Mouse (Mus musculus) neural tube, embryonic 13.5 days (tissue): ENCODE measurements around the gene Gon7. TPM values are rescaled to one million over a fixed set of nuclear protein-coding genes. Genes with fewer than 3 reads are reported as not detected.

ENCODE experiments used
- ATAC-seq: fragments of 200-750 bp; cut with Nextera tagmentation; 2 replicates; pipeline ENCODE4 v1.8.0; 2017; ENCODE audit warnings: low read depth, mild to moderate bottlenecking, moderate TSS enrichment, moderate library complexity
- H3K27ac ChIP-seq: fragments of 300-500 bp; sonication (generic); replicated peaks from 2 replicates; pipeline ENCODE4 v1.5.1; 2015; ENCODE audit warnings: moderate library complexity, mild to moderate bottlenecking, inconsistent platforms
- H3K27me3 ChIP-seq: fragments of 300-500 bp; sonication (generic); 2 replicates; pipeline ENCODE4 v1.6.1; 2015; ENCODE audit warnings: mild to moderate bottlenecking, inconsistent platforms
- H3K36me3 ChIP-seq: fragments of 300-500 bp; sonication (generic); 2 replicates; pipeline ENCODE4 v1.6.1; 2015; ENCODE audit warnings: mild to moderate bottlenecking, inconsistent platforms
- H3K4me1 ChIP-seq: fragments of 300-500 bp; sonication (generic); replicated peaks from 2 replicates; pipeline ENCODE4 v1.6.1; 2015; ENCODE audit warnings: inconsistent platforms
- H3K4me2 ChIP-seq: fragments of 300-500 bp; sonication (generic); 2 replicates; pipeline ENCODE4 v1.6.1; 2015; ENCODE audit warnings: inconsistent platforms, mild to moderate bottlenecking, moderate library complexity
- H3K4me3 ChIP-seq: fragments of 300-500 bp; sonication (generic); 2 replicates; pipeline ENCODE4 v1.5.1; 2015; ENCODE audit warnings: mild to moderate bottlenecking, inconsistent platforms
- H3K9ac ChIP-seq: fragments of 300-500 bp; sonication (generic); 2 replicates; pipeline ENCODE4 v1.6.1; 2015; ENCODE audit warnings: moderate library complexity, mild to moderate bottlenecking, inconsistent platforms
- H3K9me3 ChIP-seq: fragments of 300-500 bp; sonication (generic); 2 replicates; pipeline ENCODE4 v1.6.1; 2016; ENCODE audit warnings: inconsistent platforms
- WGBS: fragments of 180-500 bp; shearing (Covaris S2); methylation state at CpG from one replicate; pipeline ENCODE4 v1.1.7; 2015; 5-methylcytosine and 5-hydroxymethylcytosine counted together
- polyA plus RNA-seq: library from polyadenylated mRNA; unstranded; fragments of >200 nt; fragmentation: Nextera tagmentation; extraction: Ambion mirVana; gene quantifications from 2 replicates; pipeline ENCODE4 v1.2.1, GENCODE M21; 2015

The Gon7 gene
- polyA plus RNA-seq, 1 experiment from 2014 or later, result 50.8 TPM

DNA sequence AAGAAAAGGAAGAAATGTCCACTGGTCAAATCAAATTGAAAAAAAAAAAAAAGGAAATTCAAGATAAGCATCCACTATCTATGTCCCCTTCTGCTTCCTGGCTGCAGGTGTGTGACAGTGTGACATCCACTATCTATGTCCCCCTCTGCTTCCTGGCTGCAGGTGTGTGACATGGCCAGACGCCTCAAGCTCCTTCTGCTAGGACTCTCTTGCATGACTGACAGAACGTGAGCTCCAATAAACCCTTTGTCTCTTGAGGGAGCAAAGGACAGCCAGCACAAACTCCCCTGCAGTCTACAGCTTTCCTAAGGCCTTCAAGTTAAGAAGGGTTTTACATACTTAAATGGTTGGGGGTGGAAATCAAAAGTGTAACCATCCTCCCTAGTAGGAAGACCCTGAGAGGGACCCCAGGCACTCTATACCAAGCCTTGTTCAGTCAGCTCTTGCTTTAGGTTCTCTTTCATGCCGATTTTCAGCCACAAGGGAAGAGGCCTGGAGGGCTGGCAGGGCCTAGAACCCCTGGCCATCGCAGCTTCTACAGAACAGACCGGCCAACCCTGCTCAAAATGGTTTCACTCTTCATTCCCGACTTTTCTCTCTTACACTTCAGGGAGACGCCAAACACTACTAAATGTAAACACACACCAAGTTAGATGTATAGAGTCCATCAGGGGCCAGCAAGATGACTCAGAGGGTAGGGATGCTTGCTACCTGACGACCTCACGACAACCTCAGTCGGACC lies 42.8 kb downstream of the Gon7 start:
- H3K4me1 ChIP-seq, result peaks cover 2% of the 10 kb centered on the region; the same call in 1 of the 2 replicates
- no peak overlapping the region for H3K4me3 ChIP-seq
- 87% methylated on average over 10 of the region's 10 CpGs for WGBS
- H3K9me3 ChIP-seq, result no peaks in the 10 kb centered on the region
- H3K4me2 ChIP-seq, result no peak overlapping the region
- H3K36me3 ChIP-seq, result no peaks in the 10 kb centered on the region
- no peak for ATAC-seq
- no peak overlapping the region for H3K27ac ChIP-seq
- H3K9ac ChIP-seq, result no peak overlapping the region
- no peaks in the 10 kb centered on the region for H3K27me3 ChIP-seq

DNA sequence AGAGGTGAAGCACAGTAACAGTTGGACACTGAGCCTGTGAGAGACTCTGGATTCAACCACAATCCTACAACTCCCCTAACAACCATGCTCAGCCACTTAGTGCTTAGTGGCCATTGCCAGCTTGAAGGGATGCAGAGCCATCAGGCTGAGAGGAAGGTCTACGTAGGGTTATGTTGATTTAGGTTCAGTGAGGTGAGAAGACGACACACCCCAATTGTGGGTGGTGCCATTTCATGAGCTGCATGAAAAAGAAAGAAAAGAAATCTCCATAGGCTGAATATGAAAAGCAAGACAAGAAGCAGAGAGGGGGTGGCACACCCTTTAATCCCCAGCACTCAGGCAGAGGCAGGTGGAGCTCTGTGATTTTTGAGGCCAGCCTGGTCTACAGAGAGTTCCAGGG lies 43.5 kb downstream of the Gon7 start:
- 70% methylated on average over 2 of the region's 2 CpGs for WGBS
- no peak for ATAC-seq
- no peaks in the 10 kb centered on the region for H3K36me3 ChIP-seq

DNA sequence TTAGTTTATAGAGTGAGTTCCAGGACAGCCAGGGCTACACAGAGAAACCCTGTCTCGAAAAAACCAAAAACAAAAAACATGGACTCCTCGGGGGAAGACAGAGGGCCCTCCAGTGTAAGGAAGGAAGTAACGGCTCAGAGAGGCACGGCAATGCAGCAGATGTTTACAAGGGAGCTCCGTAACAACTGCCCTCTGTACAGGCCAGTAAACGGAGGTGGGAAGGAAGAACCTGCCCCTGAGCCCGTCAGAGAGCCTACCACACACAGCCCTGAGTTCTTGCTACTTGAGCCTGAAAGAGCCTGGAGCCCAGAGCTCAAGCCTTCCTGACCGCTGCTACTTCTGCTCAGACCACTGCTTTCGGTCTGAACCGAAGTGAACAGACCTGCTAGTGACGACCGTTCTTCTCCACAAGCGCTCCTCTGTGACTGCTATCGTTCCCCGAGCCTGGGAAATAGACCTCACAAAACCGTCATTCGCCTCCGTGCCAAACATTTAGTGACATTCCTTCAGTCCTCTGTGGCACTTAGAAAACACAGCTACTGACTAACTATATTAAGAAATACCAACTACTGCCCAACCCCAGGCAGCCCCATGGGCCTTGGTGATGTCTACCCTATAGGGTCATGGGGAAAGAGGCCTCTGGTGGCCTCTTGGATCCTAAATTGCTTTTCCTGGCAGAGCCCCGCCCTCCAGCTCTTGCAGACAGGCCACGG lies 44.3 kb downstream of the Gon7 start:
- H3K27me3 ChIP-seq, result no peaks in the 10 kb centered on the region
- no peak overlapping the region for H3K9ac ChIP-seq
- no peaks in the 10 kb centered on the region for H3K4me1 ChIP-seq
- H3K36me3 ChIP-seq, result no peaks in the 10 kb centered on the region
- no peak overlapping the region for H3K4me2 ChIP-seq
- no peak overlapping the region for H3K4me3 ChIP-seq
- H3K9me3 ChIP-seq, result no peaks in the 10 kb centered on the region
- ATAC-seq, result no peak
- 67% methylated on average over 20 of the region's 20 CpGs for WGBS
- no peak overlapping the region for H3K27ac ChIP-seq

More for the DNA sequence above, 43.5 kb downstream of the Gon7 start:
- Histone ChIP-seq H3K4me3 (no peak overlapping the region), H3K4me2 (no peak overlapping the region), H3K27me3 (no peaks in the 10 kb centered on the region), H3K27ac (no peak overlapping the region), H3K9me3 (no peaks in the 10 kb centered on the region), H3K9ac (no peak overlapping the region), H3K4me1 (no peaks in the 10 kb centered on the region)

DNA sequence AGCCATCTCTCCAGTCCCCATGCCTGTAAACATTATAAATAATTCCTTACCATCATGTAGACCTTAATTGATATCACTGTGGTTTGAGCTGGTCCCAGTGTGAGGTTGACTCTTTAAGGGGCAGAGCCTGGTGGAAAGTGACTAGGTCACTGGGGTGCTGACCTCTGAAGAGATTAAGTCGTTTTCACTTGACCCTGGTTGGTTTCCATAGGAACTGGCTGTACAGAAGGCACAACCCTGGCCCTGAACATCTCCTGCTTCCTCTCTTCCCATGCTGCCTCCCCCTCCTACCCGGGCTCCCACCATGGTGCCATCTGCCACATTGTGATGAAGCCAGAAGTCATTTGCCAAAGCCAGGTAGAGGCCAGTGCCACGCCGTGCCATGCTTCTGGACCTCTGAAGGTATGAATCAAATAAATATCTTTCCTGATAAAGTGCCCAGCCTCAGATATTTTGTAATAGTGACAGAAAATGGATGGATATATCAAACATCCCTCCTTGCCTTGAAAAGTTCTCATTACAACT lies 46.7 kb downstream of the Gon7 start:
- Histone ChIP-seq H3K27ac (no peak overlapping the region), H3K9ac (no peak overlapping the region), H3K27me3 (no peaks in the 10 kb centered on the region; the same call in 1 of the 2 replicates), H3K9me3 (no peaks in the 10 kb centered on the region), H3K4me2 (no peak overlapping the region), H3K36me3 (no peaks in the 10 kb centered on the region), H3K4me1 (peaks cover 6% of the 10 kb centered on the region), H3K4me3 (no peak overlapping the region)
- WGBS, result 63% methylated on average over 4 of the region's 4 CpGs
- ATAC-seq, result no peak

DNA sequence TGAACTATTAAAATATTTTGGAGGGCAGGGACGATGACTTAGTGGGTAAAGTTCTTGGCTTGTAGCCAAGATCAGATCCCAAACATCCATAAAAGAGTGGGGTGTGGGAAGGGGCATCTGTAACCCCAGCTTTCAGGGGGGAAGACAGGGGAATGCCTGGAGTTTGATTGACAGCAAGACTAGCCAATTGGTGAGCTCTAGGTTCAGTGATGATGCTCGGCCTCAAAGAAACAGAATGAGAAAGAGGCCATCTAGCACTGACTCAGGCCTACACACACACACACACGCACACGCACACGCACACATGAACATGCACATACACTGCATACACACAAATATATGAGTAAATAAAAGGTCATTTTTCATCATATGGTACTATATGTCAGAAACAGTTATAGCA lies 47.7 kb downstream of the Gon7 start:
- H3K4me2 ChIP-seq, result no peak overlapping the region
- no peaks in the 10 kb centered on the region; the same call in 1 of the 2 replicates for H3K27me3 ChIP-seq
- H3K4me3 ChIP-seq, result no peak overlapping the region
- WGBS, result 87% methylated on average over 5 of the region's 5 CpGs
- H3K36me3 ChIP-seq, result no peaks in the 10 kb centered on the region
- H3K27ac ChIP-seq, result no peak overlapping the region
- no peaks in the 10 kb centered on the region for H3K9me3 ChIP-seq
- no peak overlapping the region for H3K9ac ChIP-seq
- H3K4me1 ChIP-seq, result peaks cover 14% of the 10 kb centered on the region
- ATAC-seq, result no peak

DNA sequence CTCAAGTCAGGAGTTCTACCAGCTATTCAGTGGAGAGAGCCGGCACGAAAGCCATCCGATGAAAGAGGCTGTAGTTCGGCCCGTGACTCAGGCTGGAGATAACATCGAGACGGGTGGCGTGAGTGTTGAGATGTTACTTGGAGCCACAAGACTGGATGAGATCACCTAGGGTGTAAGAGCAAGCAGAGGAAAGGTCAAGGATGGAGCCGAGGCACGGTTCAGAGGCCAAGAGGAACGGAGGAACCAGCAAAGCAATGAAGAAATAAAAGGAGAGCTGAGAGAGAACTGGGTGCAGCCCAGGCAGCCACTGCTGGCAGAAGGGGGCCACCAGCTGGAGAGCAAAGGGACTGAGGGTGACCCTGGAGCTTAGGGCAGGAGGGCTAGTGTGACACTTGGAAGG lies 49.4 kb downstream of the Gon7 start:
- Histone ChIP-seq H3K9me3 (no peaks in the 10 kb centered on the region), H3K36me3 (no peaks in the 10 kb centered on the region), H3K27ac (no peak overlapping the region), H3K27me3 (no peaks in the 10 kb centered on the region; the same call in 1 of the 2 replicates), H3K4me1 (peaks cover 25% of the 10 kb centered on the region), H3K4me3 (no peak overlapping the region), H3K9ac (no peak overlapping the region), H3K4me2 (no peak overlapping the region)
- WGBS, result 75% methylated on average over 11 of the region's 11 CpGs
- ATAC-seq, result no peak

DNA sequence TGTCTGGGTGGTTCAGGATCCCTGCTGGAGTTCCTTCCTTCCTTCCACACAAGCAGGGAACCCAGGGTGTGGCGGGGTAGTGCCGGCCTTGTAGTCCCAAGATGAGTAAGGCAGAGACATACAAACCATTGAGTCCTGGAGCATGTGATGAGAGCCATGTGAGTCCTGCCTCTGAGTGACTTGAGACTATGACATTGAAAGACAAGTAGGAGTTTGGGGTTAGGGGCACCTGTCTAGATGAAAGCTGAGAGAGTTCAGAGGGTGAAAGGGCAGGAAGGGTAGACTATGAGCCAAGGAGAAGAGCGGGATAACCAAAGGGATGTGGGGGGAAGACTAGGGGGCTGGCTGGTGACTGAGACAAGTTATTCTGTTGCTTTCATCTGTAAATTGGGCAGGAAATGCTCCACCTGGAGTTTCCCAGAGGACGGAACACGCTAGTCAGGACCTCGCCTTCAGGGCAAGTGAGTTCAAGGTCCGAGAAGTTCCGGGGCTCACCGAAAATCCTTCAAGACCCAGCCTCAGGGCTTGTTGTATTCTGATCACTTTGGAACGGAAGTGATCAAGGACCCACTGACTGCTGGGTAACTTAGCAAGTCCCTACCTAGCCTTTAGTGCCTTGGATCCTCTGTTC lies 50.7 kb downstream of the Gon7 start:
- Histone ChIP-seq H3K4me3 (no peak overlapping the region), H3K4me1 (peaks cover 38% of the 10 kb centered on the region), H3K36me3 (no peaks in the 10 kb centered on the region), H3K4me2 (no peak overlapping the region), H3K27me3 (no peaks in the 10 kb centered on the region; the same call in 1 of the 2 replicates), H3K9me3 (no peaks in the 10 kb centered on the region), H3K9ac (no peak overlapping the region), H3K27ac (no peak overlapping the region)
- 92% methylated on average over 10 of the region's 10 CpGs for WGBS
- ATAC-seq, result no peak

DNA sequence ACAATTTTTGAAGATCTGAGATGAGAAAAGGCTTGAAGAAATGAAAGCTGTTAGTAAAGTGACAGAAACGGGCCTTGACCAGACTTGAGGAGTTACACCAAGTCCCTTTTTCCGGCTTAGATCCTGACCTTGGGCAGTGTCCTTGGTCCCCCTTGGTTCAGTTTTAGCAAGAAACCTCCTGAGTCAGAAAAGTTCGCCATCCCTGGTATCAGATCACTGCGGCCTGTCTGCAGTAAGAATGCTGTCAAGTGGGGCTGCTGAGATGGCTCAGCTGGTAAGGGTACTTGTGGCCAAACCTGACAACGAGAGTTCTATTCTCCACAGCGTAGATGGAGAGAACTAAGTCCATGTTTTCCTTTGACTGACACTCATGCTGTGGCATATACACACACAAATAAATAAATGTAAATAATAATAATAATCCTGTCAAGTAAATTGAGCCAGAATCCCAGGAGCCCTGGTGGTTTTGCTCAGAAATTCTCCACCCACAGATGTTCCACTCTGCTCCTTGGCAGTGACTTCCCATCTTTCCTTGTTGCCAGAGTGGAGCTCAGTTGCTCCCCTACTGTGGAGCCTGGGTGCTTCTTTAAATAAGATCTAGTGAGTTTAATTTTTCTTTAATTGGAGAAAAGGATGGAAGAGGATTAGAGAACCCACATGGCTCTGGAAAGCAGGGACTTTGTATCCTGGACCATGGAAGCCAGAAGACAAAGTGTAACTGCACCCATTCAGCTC lies 51.5 kb downstream of the Gon7 start:
- 77% methylated on average over 6 of the region's 6 CpGs for WGBS
- H3K4me3 ChIP-seq, result peak overlapping the region; percentile 64
- peak overlapping the region; percentile 82 for H3K9ac ChIP-seq
- ATAC-seq, result no peak
- peak overlapping the region; percentile 92; the same call in 1 of the 2 replicates for H3K27ac ChIP-seq
- H3K27me3 ChIP-seq, result no peaks in the 10 kb centered on the region; the same call in 1 of the 2 replicates
- peak overlapping the region; percentile 71 for H3K4me2 ChIP-seq
- no peaks in the 10 kb centered on the region for H3K36me3 ChIP-seq
- peaks cover 43% of the 10 kb centered on the region for H3K4me1 ChIP-seq
- no peaks in the 10 kb centered on the region for H3K9me3 ChIP-seq

DNA sequence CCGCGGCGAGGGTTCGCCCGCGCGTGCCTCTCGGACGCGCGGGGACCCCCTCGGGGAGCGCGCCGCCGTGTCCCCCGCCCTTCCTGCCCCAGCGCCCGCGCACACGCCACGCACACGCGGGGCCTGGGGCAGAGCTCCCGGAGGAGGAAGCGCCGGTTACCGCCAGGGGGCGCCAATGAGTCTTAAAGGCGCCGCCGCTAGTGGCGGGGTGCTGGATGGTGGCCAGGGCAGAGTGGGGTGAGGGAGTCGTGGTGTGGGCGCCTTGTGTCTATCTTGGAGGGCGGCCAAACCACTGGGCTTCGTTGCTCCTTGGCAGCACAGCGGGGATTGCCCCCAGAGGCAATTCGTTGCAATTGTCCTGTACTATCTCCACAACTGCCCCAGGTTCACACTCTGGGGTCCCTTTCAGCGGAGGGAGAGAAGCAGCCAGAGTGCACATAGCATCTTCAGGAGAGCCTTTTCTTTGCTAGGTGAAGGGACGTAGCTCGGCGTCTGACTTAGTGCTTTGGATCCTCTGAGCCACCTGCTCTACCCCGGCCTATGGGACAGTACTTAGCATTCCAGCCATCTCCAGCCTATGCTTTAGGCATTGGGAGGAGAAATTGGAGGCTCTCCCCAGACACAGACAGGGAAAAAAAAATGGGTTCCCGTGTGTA lies 52.3 kb downstream of the Gon7 start:
- Histone ChIP-seq H3K9ac (peak overlapping the region; percentile 82), H3K27me3 (no peaks in the 10 kb centered on the region; the same call in 1 of the 2 replicates), H3K36me3 (no peaks in the 10 kb centered on the region), H3K4me3 (peak overlapping the region; percentile 64), H3K4me2 (peak overlapping the region; percentile 71), H3K27ac (peak overlapping the region; percentile 92), H3K9me3 (no peaks in the 10 kb centered on the region), H3K4me1 (peaks cover 50% of the 10 kb centered on the region)
- peak; percentile 83 for ATAC-seq
- WGBS, result 2% methylated on average over 45 of the region's 45 CpGs

DNA sequence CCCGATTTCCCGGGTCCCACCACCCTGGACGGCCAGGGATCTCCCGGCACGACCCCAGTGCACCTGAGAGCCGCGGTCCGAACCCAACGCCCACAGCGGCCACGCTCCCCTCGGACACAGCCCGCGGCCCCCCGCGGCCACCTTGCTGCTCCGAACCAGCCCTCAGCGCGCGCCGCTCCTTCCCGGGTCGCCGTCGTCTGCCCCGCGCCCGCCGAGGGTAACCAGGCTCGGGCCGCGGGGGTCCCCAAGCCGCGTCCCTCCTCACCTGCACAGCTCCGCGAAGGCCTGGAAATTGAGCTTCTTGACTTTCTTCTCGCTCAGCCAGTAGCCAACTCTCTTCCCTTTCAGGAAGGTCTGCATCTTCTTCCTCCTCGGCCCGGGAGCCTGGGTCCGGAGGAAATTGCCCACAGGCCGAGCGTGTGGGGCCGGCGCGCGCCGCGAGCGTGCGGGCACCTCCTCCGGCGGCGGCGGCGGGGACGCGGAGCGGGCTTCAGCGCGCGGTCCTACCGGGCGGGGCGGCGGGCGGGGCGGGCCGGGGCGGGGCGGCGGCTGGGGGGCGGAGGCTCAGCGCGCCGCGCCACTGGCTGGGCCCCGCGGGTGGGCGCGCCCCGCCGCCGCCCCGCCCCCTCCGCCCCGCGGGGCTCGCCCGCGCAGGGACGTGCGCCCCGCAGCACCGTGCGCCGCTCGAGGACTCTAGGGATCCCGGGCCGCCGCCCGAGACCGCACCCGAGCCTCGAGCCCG lies 53.0 kb downstream of the Gon7 start, which contains the start of gene Itpk1:
Gene Itpk1, minus strand, starts transcription at position 474 of the 742 bp plus-strand sequence.
- Histone ChIP-seq H3K27me3 (no peaks in the 10 kb centered on the region; the same call in 1 of the 2 replicates), H3K4me1 (peaks cover 57% of the 10 kb centered on the region), H3K36me3 (no peaks in the 10 kb centered on the region), H3K4me2 (peak within 1 kb of the TSS; percentile 71), H3K27ac (peak within 1 kb of the TSS; percentile 92), H3K9me3 (no peaks in the 10 kb centered on the region), H3K4me3 (peak within 1 kb of the TSS; percentile 64), H3K9ac (peak within 1 kb of the TSS; percentile 83)
- 1% methylated on average over 67 of the region's 105 CpGs for WGBS
- peak; percentile 88 for ATAC-seq
